Mouse (Mus musculus) erythroblast, embryonic 14.5 days (primary cell): Measurements from ENCODE around the gene F11r.

Experiments used
- GATA1 ChIP-seq: IDR thresholded peaks from 2 replicates; pipeline ENCODE4 v1.6.1; 2012; ENCODE audit warnings: low read length, inconsistent platforms, mixed read lengths
- TAL1 ChIP-seq: IDR thresholded peaks from 3 replicates; pipeline ENCODE4 v1.6.1; 2012; ENCODE audit warnings: low read length, inconsistent platforms, mixed read lengths

GRCm38 (mm10) chr1:171422504-171423095, 14.7 kb upstream of the F11r start:
- TF ChIP-seq TAL1 (no peak), GATA1 (no peak)
